ENCODE assay signal across 16 mouse cellular contexts in the genomic region with DNA sequence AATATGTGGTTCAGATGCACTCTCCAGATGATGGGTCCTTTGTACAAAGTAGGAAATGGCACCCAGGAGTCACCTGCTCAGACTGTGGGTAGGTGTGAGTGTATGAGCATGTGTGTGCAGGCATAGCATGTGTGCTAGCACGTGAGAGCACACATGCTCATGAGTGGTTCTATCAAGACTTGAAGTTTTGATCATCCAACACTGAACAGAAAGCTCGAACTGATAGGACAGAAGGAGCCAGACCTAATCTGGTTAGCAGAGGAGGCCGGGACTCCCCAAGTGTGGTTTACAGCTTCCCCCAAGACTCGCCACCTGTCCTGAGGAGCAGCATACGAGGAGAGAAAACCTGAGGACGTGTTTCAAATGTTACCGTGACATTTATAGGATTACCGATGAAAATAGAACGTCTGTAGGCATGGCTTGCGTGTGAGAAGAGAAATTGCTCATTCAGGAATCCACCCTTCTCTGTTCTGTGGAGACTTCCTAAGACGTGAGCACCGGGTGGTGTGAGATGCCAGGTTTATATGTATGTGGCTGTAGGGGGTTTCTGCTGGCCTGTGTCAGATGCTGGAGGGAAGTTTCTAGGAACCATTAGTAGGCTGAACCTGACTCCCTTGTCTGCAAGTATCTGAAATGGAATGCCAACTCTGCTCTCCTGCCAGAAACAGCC.
A peak's percentile ranks its signal among the peaks of the same experiment; 100 is the strongest.
DNase-seq lines count a peak whose midpoint lies in the region.
"Had no signal": no experiment of that assay in that cellular context is flagged by ENCODE, and none has a peak within 500 bp of the region (broad histone marks: within the 10 kb centered on the region; RNA-seq: fewer than 3 reads in every experiment).

No protein-coding gene starts in this region.

- intact Hi-C loops in left cerebral cortex, postnatal 4 days (cut with DNase I), result no loop called here

- peak; percentile 40 for DNase-seq in gastrocnemius, adult 18-20 months (ENCODE audit: low spot score)
- no peak for DNase-seq in gastrocnemius, postnatal 10 days
- peak; percentile 22 to 25 for DNase-seq in left cerebral cortex, adult 18-20 months (ENCODE audit: low spot score in 2 of 2)
- no peak for DNase-seq in left cerebral cortex, postnatal 4 days
- DNase-seq in left cerebral cortex, adult 9 months (ENCODE audit: low spot score in 2 of 2), result peak; percentile 27 to 61
- DNase-seq in skeletal muscle tissue, adult 2 months (ENCODE audit: low read depth, low spot score), result peak; percentile 28
- no peak for DNase-seq in spleen, postnatal 36 days (ENCODE audit: low spot score in 2 of 2)
- DNase-seq in adrenal gland, adult 8-10 months, result no peak
- DNase-seq: cerebellum, adult 18-20 months; cerebellum, postnatal 14 days; heart, postnatal 4 days; kidney, adult 2 months; kidney, postnatal 10 days; liver, postnatal 0 days; thymus, adult 18-20 months; thymus, postnatal 4 days had no signal

Comparison
In these comparisons a context has a peak if more than half of its experiments do, and no peak if none do; other contexts are left out.
1. DNase-seq: peak in gastrocnemius, adult 18-20 months (single experiment), left cerebral cortex, adult 18-20 months (2 of 2), left cerebral cortex, adult 9 months (2 of 2) and skeletal muscle tissue, adult 2 months (single experiment); none in gastrocnemius, postnatal 10 days (single experiment), left cerebral cortex, postnatal 4 days (single experiment), spleen, postnatal 36 days (0 of 2) and adrenal gland, adult 8-10 months (single experiment).